Mouse (Mus musculus): ENCODE measurements around the gene Trim6. TPM values are rescaled to one million over a fixed set of nuclear protein-coding genes. Genes with fewer than 3 reads are reported as not detected.

The Trim6 gene
- polyA plus RNA-seq, 1 experiment from 2014 or later, result 0.44 TPM

- Histone ChIP-seq H3K36me3 (ENCODE audit: control insufficient read depth, insufficient read depth) (no peaks in the 10 kb centered on the region), H3K4me1 (replicated peaks; ENCODE audit: control insufficient read depth, insufficient read depth, low read length) (no peaks in the 10 kb centered on the region), H3K4me2 (replicated peaks; ENCODE audit: low read depth) (no peak overlapping the region), H3K9ac (ENCODE audit: low read depth, low read length) (no peak overlapping the region), H3K27ac (ENCODE audit: low read depth, low read length) (no peak overlapping the region), H3K4me3 (ENCODE audit: low read depth, low read length) (no peak overlapping the region), H3K27me3 (replicated peaks; ENCODE audit: control insufficient read depth, insufficient read depth, low read length) (no peaks in the 10 kb centered on the region), H3K9me3 (ENCODE audit: control insufficient read depth) (no peaks in the 10 kb centered on the region)
- no peak for ATAC-seq
- TF ChIP-seq CTCF (IDR thresholded peaks at IDR 0.05; ENCODE audit: low read depth), result no peak
- 60% methylated on average over 9 of the region's 9 CpGs for WGBS
Measured at GRCm38 (mm10) chr7:104191275-104191674, 27.3 kb upstream of the Trim6 start.

- Histone ChIP-seq H3K9ac (ENCODE audit: low read depth, low read length) (no peak within 1 kb of the TSS), H3K9me3 (ENCODE audit: control insufficient read depth) (no peaks in the 10 kb centered on the region), H3K4me2 (replicated peaks; ENCODE audit: low read depth) (no peak within 1 kb of the TSS), H3K36me3 (ENCODE audit: control insufficient read depth, insufficient read depth) (no peaks in the 10 kb centered on the region), H3K4me1 (replicated peaks; ENCODE audit: control insufficient read depth, insufficient read depth, low read length) (no peaks in the 10 kb centered on the region), H3K4me3 (ENCODE audit: low read depth, low read length) (no peak within 1 kb of the TSS), H3K27ac (ENCODE audit: low read depth, low read length) (no peak within 1 kb of the TSS), H3K27me3 (replicated peaks; ENCODE audit: control insufficient read depth, insufficient read depth, low read length) (no peaks in the 10 kb centered on the region)
- ATAC-seq, result no peak
- WGBS, result 81% methylated on average over 6 of the region's 6 CpGs
- TF ChIP-seq CTCF (IDR thresholded peaks at IDR 0.05; ENCODE audit: low read depth), result no peak
Measured at GRCm38 (mm10) chr7:104195885-104196284, 22.7 kb upstream of the Trim6 start, which contains the start of gene Olfr649. Olfr649 (minus strand) TSS chr7:104195985.

GRCm38 (mm10) chr7:104199822-104200221, 18.8 kb upstream of the Trim6 start:
- WGBS, result 3% methylated on average over 5 of the region's 5 CpGs
- ATAC-seq, result peak; percentile 81

GRCm38 (mm10) chr7:104206197-104206596, 12.4 kb upstream of the Trim6 start:
- no peaks in the 10 kb centered on the region for H3K4me1 ChIP-seq (replicated peaks; ENCODE audit: control insufficient read depth, insufficient read depth, low read length)
- 91% methylated on average over 7 of the region's 7 CpGs for WGBS
- no peaks in the 10 kb centered on the region for H3K9me3 ChIP-seq (ENCODE audit: control insufficient read depth)
- no peak overlapping the region for H3K4me3 ChIP-seq (ENCODE audit: low read depth, low read length)
- H3K9ac ChIP-seq (ENCODE audit: low read depth, low read length), result no peak overlapping the region
- ATAC-seq, result no peak
- H3K27me3 ChIP-seq (replicated peaks; ENCODE audit: control insufficient read depth, insufficient read depth, low read length), result no peaks in the 10 kb centered on the region
- no peak for TF ChIP-seq CTCF (IDR thresholded peaks at IDR 0.05; ENCODE audit: low read depth)
- no peak overlapping the region for H3K27ac ChIP-seq (ENCODE audit: low read depth, low read length)
- no peak overlapping the region for H3K4me2 ChIP-seq (replicated peaks; ENCODE audit: low read depth)
- no peaks in the 10 kb centered on the region for H3K36me3 ChIP-seq (ENCODE audit: control insufficient read depth, insufficient read depth)

More at GRCm38 (mm10) chr7:104199822-104200221, 18.8 kb upstream of the Trim6 start:
- no peak overlapping the region for H3K4me3 ChIP-seq (ENCODE audit: low read depth, low read length)
- no peak overlapping the region for H3K9ac ChIP-seq (ENCODE audit: low read depth, low read length)
- H3K36me3 ChIP-seq (ENCODE audit: control insufficient read depth, insufficient read depth), result no peaks in the 10 kb centered on the region
- H3K27me3 ChIP-seq (replicated peaks; ENCODE audit: control insufficient read depth, insufficient read depth, low read length), result no peaks in the 10 kb centered on the region
- peak; percentile 98 for TF ChIP-seq CTCF (IDR thresholded peaks at IDR 0.05; ENCODE audit: low read depth)
- no peaks in the 10 kb centered on the region for H3K4me1 ChIP-seq (replicated peaks; ENCODE audit: control insufficient read depth, insufficient read depth, low read length)
- no peaks in the 10 kb centered on the region for H3K9me3 ChIP-seq (ENCODE audit: control insufficient read depth)
- H3K4me2 ChIP-seq (replicated peaks; ENCODE audit: low read depth), result no peak overlapping the region
- H3K27ac ChIP-seq (ENCODE audit: low read depth, low read length), result no peak overlapping the region

GRCm38 (mm10) chr7:104216011-104216535, 2.5 kb upstream of the Trim6 start:
- 16% methylated on average over 1 of the region's 1 CpGs for WGBS

GRCm38 (mm10) chr7:104217881-104218280, 712 bp upstream of the Trim6 start:
- Histone ChIP-seq H3K27ac (ENCODE audit: low read depth, low read length) (no peak overlapping the region), H3K36me3 (ENCODE audit: control insufficient read depth, insufficient read depth) (no peaks in the 10 kb centered on the region), H3K9me3 (ENCODE audit: control insufficient read depth) (no peaks in the 10 kb centered on the region), H3K4me3 (ENCODE audit: low read depth, low read length) (no peak overlapping the region), H3K4me1 (replicated peaks; ENCODE audit: control insufficient read depth, insufficient read depth, low read length) (no peaks in the 10 kb centered on the region), H3K27me3 (replicated peaks; ENCODE audit: control insufficient read depth, insufficient read depth, low read length) (no peaks in the 10 kb centered on the region), H3K4me2 (replicated peaks; ENCODE audit: low read depth) (no peak overlapping the region), H3K9ac (ENCODE audit: low read depth, low read length) (no peak overlapping the region)
- no peak for TF ChIP-seq CTCF (IDR thresholded peaks at IDR 0.05; ENCODE audit: low read depth)
- 77% methylated on average over 2 of the region's 2 CpGs for WGBS
- ATAC-seq, result 0 out of 2 replicates have a peak, but pooled peaks have one; percentile 20

More at GRCm38 (mm10) chr7:104216011-104216535, 2.5 kb upstream of the Trim6 start:
- Histone ChIP-seq H3K4me1 (replicated peaks; ENCODE audit: control insufficient read depth, insufficient read depth, low read length) (no peaks in the 10 kb centered on the region), H3K36me3 (ENCODE audit: control insufficient read depth, insufficient read depth) (no peaks in the 10 kb centered on the region), H3K27ac (ENCODE audit: low read depth, low read length) (no peak overlapping the region), H3K27me3 (replicated peaks; ENCODE audit: control insufficient read depth, insufficient read depth, low read length) (no peaks in the 10 kb centered on the region), H3K9me3 (ENCODE audit: control insufficient read depth) (no peaks in the 10 kb centered on the region), H3K4me2 (replicated peaks; ENCODE audit: low read depth) (no peak overlapping the region), H3K9ac (ENCODE audit: low read depth, low read length) (no peak overlapping the region), H3K4me3 (ENCODE audit: low read depth, low read length) (no peak overlapping the region)
- no peak for TF ChIP-seq CTCF (IDR thresholded peaks at IDR 0.05; ENCODE audit: low read depth)
- ATAC-seq, result no peak
